Mouse (Mus musculus): ENCODE results near the gene Rfxap. TPM values are rescaled to one million over a fixed set of nuclear protein-coding genes. Genes with fewer than 3 reads are reported as not detected.

Gene Rfxap
- polyA plus RNA-seq, 1 experiment from 2014 or later = 42.9 TPM

Other genes with a start within 250 kb of the Rfxap start
- gene Supt20, start 115.0 kb downstream of the Rfxap start, polyA plus RNA-seq (2015; fragmentation: Nextera tagmentation; extraction: Ambion mirVana) = 81.1 and 85.0 TPM in 2 replicates
- 0.79 TPM in 1 of 2 replicates, not detected in the other for gene Gm21958, start 93.4 kb downstream of the Rfxap start, polyA plus RNA-seq (2015; fragmentation: Nextera tagmentation; extraction: Ambion mirVana)
- gene Exosc8, start 72.4 kb downstream of the Rfxap start, polyA plus RNA-seq (2015; fragmentation: Nextera tagmentation; extraction: Ambion mirVana) = 104 and 109 TPM in 2 replicates
- gene Alg5, start 72.3 kb downstream of the Rfxap start, polyA plus RNA-seq (2015; fragmentation: Nextera tagmentation; extraction: Ambion mirVana) = 63.8 and 65.6 TPM in 2 replicates
- 1.2 and 1.3 TPM in 2 replicates for gene Smad9, start 52.2 kb downstream of the Rfxap start, polyA plus RNA-seq (2015; fragmentation: Nextera tagmentation; extraction: Ambion mirVana)
- 0.10 and 0.18 TPM in 2 replicates for gene Sertm1, start 108.1 kb upstream of the Rfxap start, polyA plus RNA-seq (2015; fragmentation: Nextera tagmentation; extraction: Ambion mirVana)
- 1.2 and 1.7 TPM in 2 replicates for gene Ccna1, start 247.7 kb upstream of the Rfxap start, polyA plus RNA-seq (2015; fragmentation: Nextera tagmentation; extraction: Ambion mirVana)